Mouse (Mus musculus) liver, adult 2 months (tissue): ENCODE measurements at regions not wholly inside any gene's neighbourhood (a gene's known extent, or its start where the extent isn't known, plus 50 kb on each side); places are given as distances from the start of the nearest gene placed in this dataset.

Experiments used
- DNase-seq: peaks from one replicate; pipeline ENCODE4 v3.0.0-alpha.2; 2011; ENCODE audit warnings: low read depth, low spot score; ENCODE audit errors: extremely low read depth
- H3K27ac ChIP-seq: fragments of 200-500 bp; replicated peaks from 2 replicates; pipeline ENCODE4 v1.5.1; 2012; ENCODE audit warnings: low read depth, mild to moderate bottlenecking, control low read depth, inconsistent platforms, low read length; ENCODE audit not compliant: insufficient read depth
- H3K27me3 ChIP-seq: fragments of 200-500 bp; 2 replicates; pipeline ENCODE4 v1.6.1; 2012; ENCODE audit warnings: mild to moderate bottlenecking, moderate library complexity, low read length, inconsistent platforms; ENCODE audit not compliant: control insufficient read depth, insufficient read depth
- H3K36me3 ChIP-seq: fragments of 200-500 bp; 2 replicates; pipeline ENCODE4 v1.6.1; 2012; ENCODE audit warnings: low read length, inconsistent platforms; ENCODE audit not compliant: control insufficient read depth, insufficient read depth
- H3K4me1 ChIP-seq: fragments of 200-500 bp; 2 replicates; pipeline ENCODE4 v1.6.1; 2011; ENCODE audit warnings: low read length; ENCODE audit not compliant: control insufficient read depth, insufficient read depth
- H3K4me3 ChIP-seq: fragments of 200-500 bp; 2 replicates; pipeline ENCODE4 v1.5.1; 2011; ENCODE audit warnings: low read depth, mild to moderate bottlenecking, control low read depth, low read length, moderate library complexity; ENCODE audit not compliant: insufficient read depth
- H3K79me2 ChIP-seq: fragments of 200-500 bp; 2 replicates; pipeline ENCODE4 v1.6.1; 2012; ENCODE audit warnings: inconsistent platforms, mild to moderate bottlenecking, low read length, moderate library complexity; ENCODE audit not compliant: control insufficient read depth, insufficient read depth
- H3K9ac ChIP-seq: fragments of 200-500 bp; 2 replicates; pipeline ENCODE4 v1.6.1; 2012; ENCODE audit warnings: low read depth, mild to moderate bottlenecking, control low read depth, inconsistent platforms, low read length
- CTCF ChIP-seq: fragments of 200-500 bp; IDR thresholded peaks from 2 replicates; pipeline ENCODE4 v1.5.1; 2011; ENCODE audit warnings: low read depth, low read length, control low read depth
- POLR2A ChIP-seq: fragments of 200-500 bp; IDR thresholded peaks from 2 replicates; pipeline ENCODE4 v1.6.1; 2011; ENCODE audit warnings: low read length, control low read depth; ENCODE audit not compliant: insufficient read depth; ENCODE audit errors: extremely low read depth
- WGBS: fragments of 180-500 bp; shearing (Covaris S2); methylation state at CpG from one replicate; pipeline ENCODE4 v1.1.7; 2018; 5-methylcytosine and 5-hydroxymethylcytosine counted together

DNA sequence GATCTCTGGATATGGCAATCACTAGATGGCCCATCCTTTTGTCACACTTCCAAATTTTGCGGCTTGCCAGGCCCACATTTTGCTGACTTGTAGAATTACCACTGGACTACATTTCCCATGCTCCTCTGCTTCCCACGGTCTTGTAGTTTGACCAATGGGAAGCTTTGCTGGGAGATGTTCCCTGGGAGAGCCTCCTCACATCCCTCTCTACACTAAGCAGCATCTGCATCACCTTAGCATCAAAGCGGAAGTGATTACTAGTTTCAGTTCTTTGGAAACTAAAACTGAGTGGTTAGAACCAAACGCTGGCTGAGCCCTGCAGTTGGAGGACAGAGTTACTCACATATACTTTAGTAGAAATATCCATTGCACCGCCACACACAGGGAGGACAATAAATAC, 181.9 kb upstream of the Foxq1 start:
- peaks cover 2% of the 10 kb centered on the region; the same call in 1 of the 2 replicates for H3K4me1 ChIP-seq
- no peaks in the 10 kb centered on the region for H3K36me3 ChIP-seq
- WGBS, result 70% methylated on average over 5 of the region's 5 CpGs
- no peaks in the 10 kb centered on the region for H3K27me3 ChIP-seq
- H3K9ac ChIP-seq, result no peak overlapping the region
- H3K4me3 ChIP-seq, result no peak overlapping the region
- TF ChIP-seq POLR2A (no peak), CTCF (no peak)
- no peak for DNase-seq
- H3K27ac ChIP-seq, result no peak overlapping the region
- H3K79me2 ChIP-seq, result no peaks in the 10 kb centered on the region

DNA sequence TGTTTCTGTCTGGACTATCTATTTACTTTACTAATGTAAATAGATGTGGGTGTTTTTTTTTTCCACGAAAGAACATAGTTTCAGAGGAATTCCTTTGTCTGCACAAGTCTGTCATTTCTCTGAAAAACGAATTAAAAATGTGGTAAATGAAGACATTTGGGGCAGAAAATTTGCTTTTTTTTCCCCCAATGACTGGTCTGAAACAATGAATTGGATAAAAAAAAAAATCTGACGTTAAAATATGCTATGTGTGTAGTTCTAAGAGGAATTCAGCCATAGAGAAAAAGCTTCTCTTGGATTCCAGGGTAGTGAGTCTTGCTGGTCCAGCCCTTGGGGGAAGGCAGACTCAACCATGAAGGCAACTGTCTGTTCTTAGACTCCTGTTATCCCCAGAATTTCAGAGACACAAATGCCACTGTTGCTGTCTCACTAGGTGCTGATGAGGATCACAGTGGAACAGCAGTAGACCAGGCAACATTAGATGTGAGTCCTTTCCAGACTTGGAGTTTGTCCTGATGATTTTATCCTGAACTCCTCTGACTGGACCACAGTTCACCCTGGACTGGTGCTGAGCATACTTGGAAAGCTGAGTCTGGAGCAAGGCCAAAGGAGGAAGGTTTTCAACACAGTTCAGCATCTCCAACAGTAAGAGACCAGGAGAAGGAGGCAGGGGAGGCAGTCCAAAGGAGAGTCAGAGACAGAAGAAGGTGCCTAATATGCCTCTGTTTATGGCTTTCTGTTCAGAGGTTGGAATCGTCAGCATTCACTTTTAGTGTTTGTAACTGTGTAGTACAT, 162.3 kb upstream of the Foxq1 start:
- no peak overlapping the region for H3K9ac ChIP-seq
- no peaks in the 10 kb centered on the region for H3K4me1 ChIP-seq
- 45% methylated on average over 4 of the region's 4 CpGs for WGBS
- no peaks in the 10 kb centered on the region for H3K79me2 ChIP-seq
- H3K27me3 ChIP-seq, result no peaks in the 10 kb centered on the region
- H3K36me3 ChIP-seq, result no peaks in the 10 kb centered on the region
- no peak overlapping the region for H3K27ac ChIP-seq
- TF ChIP-seq POLR2A, result no peak
- TF ChIP-seq CTCF, result no peak
- H3K4me3 ChIP-seq, result no peak overlapping the region
- DNase-seq, result no peak

DNA sequence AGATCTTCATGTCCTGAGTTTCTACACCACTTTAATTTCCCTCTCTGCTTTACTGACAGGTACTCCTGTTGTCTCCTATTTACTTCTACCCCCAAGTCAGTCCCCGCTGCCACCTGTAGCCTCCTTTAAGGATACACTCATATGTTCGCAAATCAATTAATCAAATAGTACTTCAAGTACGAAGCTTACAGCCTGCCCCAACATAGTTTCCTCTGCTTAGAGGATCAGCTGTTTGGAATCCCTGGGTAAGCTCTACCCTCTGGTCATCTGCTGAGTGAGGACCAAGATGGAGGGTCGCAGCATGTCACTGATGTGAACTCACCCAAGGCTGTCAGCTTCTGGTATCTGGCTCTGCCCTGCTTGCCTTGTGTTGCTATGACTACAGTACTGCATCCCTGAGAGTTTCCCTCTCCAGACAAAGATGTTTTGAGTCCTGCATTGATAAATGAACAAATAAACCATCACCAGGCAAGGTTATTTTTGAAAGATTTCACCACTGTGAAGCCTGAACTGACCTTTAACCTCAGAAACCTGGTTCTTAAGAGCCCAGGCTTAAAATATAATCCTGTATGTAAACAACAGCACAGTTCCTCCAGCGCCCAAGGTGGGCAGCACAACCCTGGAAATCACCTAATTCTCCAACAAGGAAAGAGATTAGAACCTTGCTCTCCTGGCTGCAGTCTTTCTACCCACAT, 159.6 kb upstream of the Foxq1 start:
- Histone ChIP-seq H3K4me3 (no peak overlapping the region), H3K79me2 (no peaks in the 10 kb centered on the region), H3K27ac (no peak overlapping the region), H3K36me3 (no peaks in the 10 kb centered on the region), H3K4me1 (peaks cover 8% of the 10 kb centered on the region), H3K27me3 (no peaks in the 10 kb centered on the region), H3K9ac (no peak overlapping the region)
- TF ChIP-seq POLR2A (no peak), CTCF (no peak)
- 70% methylated on average over 5 of the region's 5 CpGs for WGBS
- peak; percentile 6 for DNase-seq

DNA sequence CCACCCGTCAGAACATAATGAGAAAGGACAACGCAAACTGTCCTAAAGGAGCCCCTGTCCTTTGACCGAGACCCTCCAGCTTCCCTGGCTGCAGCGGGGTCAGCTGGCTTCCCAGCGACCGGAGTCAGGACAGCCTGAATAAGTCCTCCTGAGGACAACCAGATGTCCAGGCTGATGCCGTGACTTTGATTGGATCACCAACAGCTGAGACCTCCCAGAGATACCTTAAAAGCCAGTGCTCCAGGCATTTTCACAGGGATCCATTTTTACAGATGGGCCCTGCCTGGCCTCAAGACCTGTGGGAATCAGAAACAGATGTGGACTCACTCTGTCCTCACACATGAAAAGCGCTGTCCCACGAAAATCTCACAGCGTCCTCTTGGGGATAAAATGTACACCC, 158.7 kb upstream of the Foxq1 start:
- H3K9ac ChIP-seq, result no peak overlapping the region
- no peak overlapping the region for H3K4me3 ChIP-seq
- no peak overlapping the region for H3K27ac ChIP-seq
- H3K4me1 ChIP-seq, result peaks cover 11% of the 10 kb centered on the region
- no peaks in the 10 kb centered on the region for H3K79me2 ChIP-seq
- no peaks in the 10 kb centered on the region for H3K27me3 ChIP-seq
- DNase-seq, result no peak
- H3K36me3 ChIP-seq, result no peaks in the 10 kb centered on the region
- TF ChIP-seq POLR2A (no peak), CTCF (no peak)
- WGBS, result 85% methylated on average over 10 of the region's 10 CpGs

DNA sequence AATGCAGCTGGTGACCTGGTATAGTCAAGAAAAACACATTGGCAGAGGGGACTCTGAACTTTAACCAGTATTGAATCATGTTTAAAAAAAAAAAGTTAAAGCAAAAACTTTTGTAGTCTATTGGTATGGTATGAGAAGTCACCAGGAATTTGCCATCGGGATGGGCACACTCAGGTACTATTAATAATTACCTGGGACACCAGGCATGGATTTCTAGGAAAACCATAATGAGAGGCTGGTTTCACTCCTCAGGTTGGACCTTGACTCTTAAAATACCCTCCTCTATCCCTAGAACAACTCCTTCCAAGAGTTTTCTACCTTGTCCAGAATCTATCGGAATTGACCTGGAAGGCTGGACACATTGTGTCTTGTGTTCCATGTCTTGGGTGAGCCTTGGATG, 155.5 kb upstream of the Foxq1 start:
- H3K27me3 ChIP-seq, result no peaks in the 10 kb centered on the region
- no peaks in the 10 kb centered on the region for H3K79me2 ChIP-seq
- 37% methylated on average over 2 of the region's 2 CpGs for WGBS
- H3K4me3 ChIP-seq, result no peak overlapping the region
- H3K9ac ChIP-seq, result no peak overlapping the region
- no peak overlapping the region for H3K27ac ChIP-seq
- TF ChIP-seq POLR2A, result no peak
- H3K36me3 ChIP-seq, result no peaks in the 10 kb centered on the region
- DNase-seq, result peak; percentile 55
- peaks cover 11% of the 10 kb centered on the region for H3K4me1 ChIP-seq

DNA sequence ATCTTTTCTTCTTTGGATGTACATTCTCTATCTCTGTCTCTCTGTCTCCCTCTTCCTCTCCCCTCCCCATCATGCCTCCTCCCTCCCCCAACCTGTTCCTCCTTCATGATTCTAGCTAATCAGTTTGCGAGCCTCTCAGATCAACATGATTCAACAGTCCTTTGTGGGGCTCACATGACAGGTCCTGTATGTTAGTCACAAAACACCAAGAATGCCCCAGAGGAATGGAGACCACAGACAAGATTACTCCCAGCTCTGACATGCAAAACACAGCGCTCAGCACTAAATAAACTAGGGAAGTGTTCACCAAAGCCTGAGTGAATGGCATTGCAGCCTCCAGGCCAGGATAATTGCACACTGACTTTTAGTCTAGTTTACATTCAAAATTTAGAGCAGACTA, 150.6 kb upstream of the Foxq1 start:
- TF ChIP-seq CTCF (no peak), POLR2A (no peak)
- H3K27ac ChIP-seq, result no peak overlapping the region
- WGBS, result 85% methylated on average over 2 of the region's 2 CpGs
- H3K4me3 ChIP-seq, result no peak overlapping the region
- H3K36me3 ChIP-seq, result no peaks in the 10 kb centered on the region
- H3K4me1 ChIP-seq, result peaks cover 8% of the 10 kb centered on the region
- H3K27me3 ChIP-seq, result no peaks in the 10 kb centered on the region
- H3K9ac ChIP-seq, result no peak overlapping the region
- no peak for DNase-seq
- H3K79me2 ChIP-seq, result no peaks in the 10 kb centered on the region
